Mouse (Mus musculus) MN1 (cell line): ENCODE results near the gene Olfr958.

Experiments used
- DNase-seq: peaks from one replicate; pipeline ENCODE4 v3.0.0-alpha.2; 2016; ENCODE audit warnings: low spot score

The Olfr958 gene

GRCm38 (mm10) chr9:39553946-39554345, at the start of gene Olfr958:
Gene Olfr958 (minus strand): TSS chr9:39554054.
- peak; percentile 57 for DNase-seq

DNA sequence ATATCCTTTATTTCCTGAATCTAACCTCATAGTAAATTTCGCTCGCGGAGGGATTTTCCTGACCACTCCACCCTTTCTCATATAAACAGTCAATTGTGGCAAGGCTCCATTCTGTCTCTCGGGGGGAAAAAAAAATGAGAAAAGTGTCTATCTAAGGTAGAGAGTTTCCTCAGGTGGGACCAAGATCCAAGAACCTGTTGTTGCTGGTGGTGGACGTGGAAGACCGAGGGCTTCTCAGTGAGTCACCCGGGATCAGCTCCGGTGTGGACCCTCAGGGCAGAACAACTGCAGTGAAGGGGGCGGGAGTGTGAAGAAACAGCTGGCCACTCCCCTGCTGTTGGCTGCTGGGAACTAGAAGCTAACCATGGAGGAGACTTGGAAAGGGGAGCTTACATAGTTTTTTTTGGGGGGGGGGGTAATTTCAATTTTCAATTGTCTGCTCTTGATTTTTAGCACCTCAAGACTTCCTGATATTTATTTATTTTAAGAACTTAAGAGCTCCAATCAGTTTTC, 49.5 kb upstream of the Olfr958 start:
- no peak for DNase-seq

- no peak for DNase-seq
Observed at GRCm38 (mm10) chr9:39602536-39603332, 48.9 kb upstream of the Olfr958 start.

- no peak for DNase-seq
Observed at GRCm38 (mm10) chr9:39577050-39577449, 23.2 kb upstream of the Olfr958 start.

- DNase-seq = no peak
Observed at GRCm38 (mm10) chr9:39575469-39575868, 21.6 kb upstream of the Olfr958 start, which contains the start of gene Olfr959. Gene Olfr959 (minus strand): TSS chr9:39575569.

GRCm38 (mm10) chr9:39558349-39558647, 4.4 kb upstream of the Olfr958 start:
- DNase-seq = no peak

DNA sequence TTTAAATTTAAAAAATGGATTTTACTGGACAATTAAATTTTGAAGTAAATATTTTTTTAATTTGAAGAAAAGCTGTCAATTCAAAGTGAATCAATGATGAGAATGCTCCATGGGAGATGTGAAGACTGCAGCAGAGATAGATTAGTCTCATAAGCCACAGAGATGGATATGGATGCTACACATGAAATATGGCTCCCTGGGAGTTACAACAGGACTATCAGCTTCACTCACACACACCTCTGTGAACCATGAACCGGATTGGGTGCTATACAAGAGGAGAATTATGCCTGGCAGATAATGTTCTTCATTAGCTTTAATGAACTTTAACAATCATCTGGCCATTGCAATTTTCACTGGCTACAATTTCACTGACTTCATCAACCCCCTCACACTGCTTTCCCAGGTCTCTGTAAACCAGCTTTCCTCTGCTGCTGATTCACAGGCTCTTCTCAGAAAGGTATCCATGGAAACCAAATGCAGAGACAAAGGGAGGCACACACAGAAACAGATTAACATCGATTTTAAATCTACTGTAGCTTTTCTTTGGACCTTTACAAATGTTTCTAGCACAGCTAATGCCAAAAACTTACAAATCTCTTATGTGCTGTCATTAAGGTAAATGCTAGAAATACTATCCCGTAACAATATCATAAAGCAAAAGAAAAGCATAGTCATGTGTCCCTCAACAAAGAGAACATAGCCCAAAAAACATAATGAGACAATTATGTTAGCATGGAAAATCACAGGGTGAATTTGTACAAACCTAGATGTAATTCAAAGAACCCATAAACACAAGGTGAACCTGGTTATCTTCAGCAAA, 3.9 kb upstream of the Olfr958 start:
- DNase-seq = peak; percentile 82

DNA sequence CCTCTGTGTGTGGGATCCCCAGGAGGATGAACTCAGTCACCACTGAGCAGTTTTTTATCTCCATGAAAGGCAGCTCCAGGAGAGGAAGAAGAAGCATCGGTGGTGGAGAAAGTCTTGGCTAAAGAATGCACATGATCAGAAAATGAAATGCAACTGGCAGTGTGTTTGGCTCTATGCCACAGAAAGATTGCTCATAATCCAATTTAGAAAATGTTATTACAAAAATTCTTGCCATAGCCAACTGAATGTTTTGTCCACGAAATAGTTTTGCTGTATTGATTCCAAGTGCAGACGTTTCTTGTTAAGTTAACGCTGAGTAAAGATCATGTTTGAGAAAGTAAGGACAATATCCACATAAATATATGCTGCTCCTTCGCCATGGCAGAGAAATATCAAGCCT, 3.0 kb downstream of the Olfr958 start:
- DNase-seq = no peak

GRCm38 (mm10) chr9:39523616-39524285, 30.1 kb downstream of the Olfr958 start:
- DNase-seq = no peak

GRCm38 (mm10) chr9:39518595-39518994, 35.3 kb downstream of the Olfr958 start:
- no peak for DNase-seq

- no peak for DNase-seq
Observed at GRCm38 (mm10) chr9:39515531-39515930, 38.3 kb downstream of the Olfr958 start, which contains the start of gene Olfr957. Gene Olfr957 (minus strand): TSS chr9:39515809.

GRCm38 (mm10) chr9:39509412-39509811, 44.4 kb downstream of the Olfr958 start:
- no peak for DNase-seq

GRCm38 (mm10) chr9:39508998-39509397, 44.9 kb downstream of the Olfr958 start:
- peak; percentile 68 for DNase-seq
